ENCODE assay signal across 9 mouse cellular contexts in genomic region chr2:164456413-164456812, GRCm38 (mm10). TPM values are rescaled to one million over a fixed set of nuclear protein-coding genes. Genes with fewer than 3 reads are reported as not detected.
DNase-seq lines count a peak whose midpoint lies in the region; ATAC-seq and TF ChIP-seq lines count a peak whose summit lies in the region.
"Had no signal": no experiment of that assay in that cellular context is flagged by ENCODE, and none has a peak within 500 bp of the region (broad histone marks: within the 10 kb centered on the region; RNA-seq: fewer than 3 reads in every experiment).

No protein-coding gene starts in this region.

- peak overlapping the region; percentile 53 for H3K4me2 ChIP-seq in embryonic facial prominence, embryonic 13.5 days
- peak overlapping the region; percentile 44 for H3K4me2 ChIP-seq in intestine, embryonic 16.5 days (ENCODE audit: low read depth, low read length)
- peak overlapping the region; percentile 37 for H3K4me2 ChIP-seq in neural tube, embryonic 15.5 days

- DNase-seq in layer of hippocampus, adult 2 months (ENCODE audit: low spot score in 2 of 2), result no peak
- DNase-seq in layer of hippocampus, adult 11-12 months (ENCODE audit: low spot score), result no peak
- no peak for DNase-seq in frontal cortex, adult 2 months (ENCODE audit: extremely low spot score in 1 of 2, low spot score in 1 of 2)
- no peak for DNase-seq in urinary bladder, postnatal 36 days (ENCODE audit: low spot score in 2 of 2)
- DNase-seq: cerebellum, postnatal 14 days had no signal

- no peaks in the 10 kb centered on the region for H3K27me3 ChIP-seq in embryonic facial prominence, embryonic 13.5 days
- no peaks in the 10 kb centered on the region for H3K27me3 ChIP-seq in intestine, embryonic 16.5 days (replicated peaks; ENCODE audit: control insufficient read depth, insufficient read depth, low read length)
- H3K27me3 ChIP-seq in neural tube, embryonic 15.5 days (replicated peaks), result no peaks in the 10 kb centered on the region

- peak overlapping the region; percentile 88 for H3K27ac ChIP-seq in layer of hippocampus, adult 2 months
- peak overlapping the region; percentile 22; the same call in 1 of the 2 replicates for H3K27ac ChIP-seq in embryonic facial prominence, embryonic 13.5 days
- H3K27ac ChIP-seq in intestine, embryonic 16.5 days (ENCODE audit: low read length), result peak overlapping the region; percentile 80
- no peak overlapping the region for H3K27ac ChIP-seq in neural tube, embryonic 15.5 days (replicated peaks)

- H3K9ac ChIP-seq in embryonic facial prominence, embryonic 13.5 days, result peak overlapping the region; percentile 44
- H3K9ac ChIP-seq in intestine, embryonic 16.5 days (ENCODE audit: low read depth, low read length), result peak overlapping the region; percentile 57
- peak overlapping the region; percentile 2; the same call in 1 of the 2 replicates for H3K9ac ChIP-seq in neural tube, embryonic 15.5 days (replicated peaks)

- no peaks in the 10 kb centered on the region for H3K9me3 ChIP-seq in embryonic facial prominence, embryonic 13.5 days
- no peaks in the 10 kb centered on the region for H3K9me3 ChIP-seq in intestine, embryonic 16.5 days (ENCODE audit: control insufficient read depth, low read length)
- no peaks in the 10 kb centered on the region for H3K9me3 ChIP-seq in neural tube, embryonic 15.5 days (replicated peaks)

- no peaks in the 10 kb centered on the region for H3K36me3 ChIP-seq in embryonic facial prominence, embryonic 13.5 days
- no peaks in the 10 kb centered on the region for H3K36me3 ChIP-seq in intestine, embryonic 16.5 days (ENCODE audit: control insufficient read depth, insufficient read depth, low read length)
- H3K36me3 ChIP-seq in neural tube, embryonic 15.5 days, result no peaks in the 10 kb centered on the region

- WGBS in embryonic facial prominence, embryonic 13.5 days, result 82% methylated on average over 1 of the region's 1 CpGs
- WGBS in intestine, embryonic 16.5 days, result 88% methylated on average over 1 of the region's 1 CpGs
- 88% methylated on average over 1 of the region's 1 CpGs for WGBS in neural tube, embryonic 15.5 days

- TF ChIP-seq CTCF in layer of hippocampus, adult 2 months (conservative IDR thresholded peaks at IDR 0.05), result no peak

- H3K4me3 ChIP-seq in layer of hippocampus, adult 2 months, result peak overlapping the region; percentile 55
- peak overlapping the region; percentile 25; the same call in 1 of the 2 replicates for H3K4me3 ChIP-seq in embryonic facial prominence, embryonic 13.5 days
- H3K4me3 ChIP-seq in intestine, embryonic 16.5 days (ENCODE audit: low read length), result peak overlapping the region; percentile 32; the same call in 1 of the 2 replicates
- H3K4me3 ChIP-seq in neural tube, embryonic 15.5 days (replicated peaks), result no peak overlapping the region

- ATAC-seq in embryonic facial prominence, embryonic 13.5 days (ENCODE audit: insufficient number of reproducible peaks, insufficient read depth, low FRiP score, low TSS enrichment, low read depth), result no peak
- no peak for ATAC-seq in intestine, embryonic 16.5 days
- no peak for ATAC-seq in neural tube, embryonic 15.5 days (ENCODE audit: low FRiP score)

- H3K4me1 ChIP-seq in embryonic facial prominence, embryonic 13.5 days, result peaks cover 37% of the 10 kb centered on the region
- peaks cover 35% of the 10 kb centered on the region for H3K4me1 ChIP-seq in intestine, embryonic 16.5 days (ENCODE audit: control insufficient read depth, insufficient read depth, low read length)
- H3K4me1 ChIP-seq in neural tube, embryonic 15.5 days, result peaks cover 7% of the 10 kb centered on the region

RNA-seq across cellular contexts. Expression of gene Sys1, which starts 0.4 kb away (rescaled TPM):
- 10 to 100 TPM; 40.8 to 41.0 TPM for total RNA-seq in layer of hippocampus, adult 2 months (2021)
- polyA plus RNA-seq in embryonic facial prominence, embryonic 13.5 days (2015; fragmentation: Nextera tagmentation; extraction: Ambion mirVana), result 56.0 and 65.9 TPM in 2 replicates
- 54.0 and 56.4 TPM in 2 replicates for polyA plus RNA-seq in intestine, embryonic 16.5 days (2015; fragmentation: Nextera tagmentation; extraction: Ambion mirVana)
- 86.8 and 92.7 TPM in 2 replicates for polyA plus RNA-seq in neural tube, embryonic 15.5 days (2015; fragmentation: Nextera tagmentation; extraction: Ambion mirVana)
- polyA plus RNA-seq in frontal cortex, adult 2 months (2012; rRNA removed), result 58.1 and 59.1 TPM in 2 replicates

RNA-seq across cellular contexts. Expression of gene Gm20458, which starts 4.4 kb away (rescaled TPM):
- total RNA-seq in layer of hippocampus, adult 2 months (2021), result 1 to 10 TPM; 6.2 to 6.9 TPM
- 7.7 and 8.3 TPM in 2 replicates for polyA plus RNA-seq in embryonic facial prominence, embryonic 13.5 days (2015; fragmentation: Nextera tagmentation; extraction: Ambion mirVana)
- 9.8 and 11.9 TPM in 2 replicates for polyA plus RNA-seq in intestine, embryonic 16.5 days (2015; fragmentation: Nextera tagmentation; extraction: Ambion mirVana)
- 4.5 and 5.8 TPM in 2 replicates for polyA plus RNA-seq in neural tube, embryonic 15.5 days (2015; fragmentation: Nextera tagmentation; extraction: Ambion mirVana)
- polyA plus RNA-seq in frontal cortex, adult 2 months (2012; rRNA removed), result 9.3 and 10.0 TPM in 2 replicates

RNA-seq across cellular contexts. Expression of gene Sdc4, which starts 12.7 kb away (rescaled TPM):
- total RNA-seq in layer of hippocampus, adult 2 months (2021), result 100 to 1,000 TPM; 122 to 137 TPM
- polyA plus RNA-seq in embryonic facial prominence, embryonic 13.5 days (2015; fragmentation: Nextera tagmentation; extraction: Ambion mirVana), result 81.5 and 87.8 TPM in 2 replicates
- polyA plus RNA-seq in intestine, embryonic 16.5 days (2015; fragmentation: Nextera tagmentation; extraction: Ambion mirVana), result 130 and 138 TPM in 2 replicates
- polyA plus RNA-seq in neural tube, embryonic 15.5 days (2015; fragmentation: Nextera tagmentation; extraction: Ambion mirVana), result 9.0 and 26.2 TPM in 2 replicates
- 45.0 and 46.5 TPM in 2 replicates for polyA plus RNA-seq in frontal cortex, adult 2 months (2012; rRNA removed)

RNA-seq across cellular contexts. Expression of gene Trp53tg5, which starts 17.1 kb away (rescaled TPM):
- total RNA-seq in layer of hippocampus, adult 2 months (2021), result not detected
- polyA plus RNA-seq in embryonic facial prominence, embryonic 13.5 days (2015; fragmentation: Nextera tagmentation; extraction: Ambion mirVana), result not detected in 2 replicates
- not detected in 2 replicates for polyA plus RNA-seq in intestine, embryonic 16.5 days (2015; fragmentation: Nextera tagmentation; extraction: Ambion mirVana)
- not detected in 2 replicates for polyA plus RNA-seq in neural tube, embryonic 15.5 days (2015; fragmentation: Nextera tagmentation; extraction: Ambion mirVana)
- not detected in 2 replicates for polyA plus RNA-seq in frontal cortex, adult 2 months (2012; rRNA removed)
- total RNA-seq: heart, adult 18-20 months had no signal

RNA-seq across cellular contexts. Expression of gene Dbndd2, which starts 29.5 kb away (rescaled TPM):
- total RNA-seq in layer of hippocampus, adult 2 months (2021), result 100 to 1,000 TPM; 111 to 112 TPM
- polyA plus RNA-seq in embryonic facial prominence, embryonic 13.5 days (2015; fragmentation: Nextera tagmentation; extraction: Ambion mirVana), result 2.1 and 3.0 TPM in 2 replicates
- polyA plus RNA-seq in intestine, embryonic 16.5 days (2015; fragmentation: Nextera tagmentation; extraction: Ambion mirVana), result 16.0 and 16.4 TPM in 2 replicates
- polyA plus RNA-seq in neural tube, embryonic 15.5 days (2015; fragmentation: Nextera tagmentation; extraction: Ambion mirVana), result 22.2 and 25.3 TPM in 2 replicates
- polyA plus RNA-seq in frontal cortex, adult 2 months (2012; rRNA removed), result 182 and 219 TPM in 2 replicates

Comparison
In these comparisons a context has a peak if more than half of its experiments do, and no peak if none do; other contexts are left out.
1. H3K9ac ChIP-seq: peak in every context shown above with its lines; median percentile 57 in intestine, embryonic 16.5 days; 44 in embryonic facial prominence, embryonic 13.5 days; 2 in neural tube, embryonic 15.5 days.